Mouse (Mus musculus) lung, postnatal 0 days (tissue): ENCODE data around the gene Dus1l. TPM values are rescaled to one million over a fixed set of nuclear protein-coding genes. Genes with fewer than 3 reads are reported as not detected.

Experiments used
- ATAC-seq: fragments of 200-750 bp; cut with Nextera tagmentation; 2 replicates; pipeline ENCODE4 v1.8.0; 2017; ENCODE audit warnings: moderate library complexity
- DNase-seq: peaks from one replicate; pipeline ENCODE4 v3.0.0-alpha.2; 2016; ENCODE audit warnings: low spot score
- H3K27ac ChIP-seq: fragments of 300-500 bp; sonication (generic); 2 replicates; pipeline ENCODE4 v1.5.1; 2014; ENCODE audit warnings: antibody characterized with exemption, mild to moderate bottlenecking, low read length, mixed read lengths
- H3K27me3 ChIP-seq: fragments of 300-500 bp; sonication (generic); replicated peaks from 2 replicates; pipeline ENCODE4 v1.6.1; 2014; ENCODE audit warnings: low read length, mixed read lengths; ENCODE audit not compliant: insufficient read depth
- H3K36me3 ChIP-seq: fragments of 300-500 bp; sonication (generic); 2 replicates; pipeline ENCODE4 v1.6.1; 2014; ENCODE audit warnings: low read length, mixed read lengths; ENCODE audit not compliant: insufficient read depth
- H3K4me1 ChIP-seq: fragments of 300-500 bp; sonication (generic); 2 replicates; pipeline ENCODE4 v1.6.1; 2014; ENCODE audit warnings: antibody characterized with exemption, low read depth, low read length, mixed read lengths; ENCODE audit not compliant: insufficient read depth
- H3K4me2 ChIP-seq: fragments of 300-500 bp; sonication (generic); replicated peaks from 2 replicates; pipeline ENCODE4 v1.6.1; 2014; ENCODE audit warnings: low read depth, mild to moderate bottlenecking, low read length, moderate library complexity, mixed read lengths
- H3K4me3 ChIP-seq: fragments of 300-500 bp; sonication (generic); 2 replicates; pipeline ENCODE4 v1.5.1; 2014; ENCODE audit warnings: low read depth, low read length
- H3K9ac ChIP-seq: fragments of 300-500 bp; sonication (generic); replicated peaks from 2 replicates; pipeline ENCODE4 v1.6.1; 2014; ENCODE audit warnings: low read depth, mild to moderate bottlenecking
- H3K9me3 ChIP-seq: fragments of 300-500 bp; sonication (generic); 2 replicates; pipeline ENCODE4 v1.6.1; 2016; ENCODE audit warnings: low read length, mixed read lengths
- CTCF ChIP-seq: IDR thresholded peaks from 2 replicates; pipeline ENCODE4 v1.5.1; 2016; ENCODE audit warnings: antibody characterized with exemption, mild to moderate bottlenecking
- EP300 ChIP-seq: IDR thresholded peaks from 2 replicates; pipeline ENCODE4 v1.6.1; 2016; ENCODE audit warnings: antibody characterized with exemption, mild to moderate bottlenecking, control low read depth
- WGBS: fragments of 180-500 bp; shearing (Covaris S2); extraction: QIAGEN DNeasy Blood & Tissue Kit; methylation state at CpG from one replicate; pipeline ENCODE4 v1.1.7; 2014; 5-methylcytosine and 5-hydroxymethylcytosine counted together
- polyA plus RNA-seq: library from polyadenylated mRNA; unstranded; fragments of >200 nt; fragmentation: Nextera tagmentation; extraction: Ambion mirVana; gene quantifications from 2 replicates; pipeline ENCODE4 v1.2.1, GENCODE M21; 2015

The Dus1l gene
- polyA plus RNA-seq, 1 experiment from 2014 or later: 43.1 TPM

GRCm38 (mm10) chr11:120824787-120825288 is 28.6 kb upstream of the Dus1l start:
- Histone ChIP-seq H3K9me3 (no peaks in the 10 kb centered on the region), H3K4me1 (peaks cover 17% of the 10 kb centered on the region), H3K9ac (no peak overlapping the region; the same call in 1 of the 2 replicates), H3K4me3 (peak overlapping the region; percentile 74), H3K27ac (peak overlapping the region; percentile 87), H3K4me2 (peak overlapping the region; percentile 89), H3K36me3 (peaks cover 6% of the 10 kb centered on the region; the same call in 1 of the 2 replicates), H3K27me3 (no peaks in the 10 kb centered on the region)
- under 1% methylated on average over 17 of the region's 21 CpGs for WGBS
- DNase-seq (no peak), ATAC-seq (no peak)
- TF ChIP-seq CTCF (no peak), EP300 (no peak)

GRCm38 (mm10) chr11:120823956-120824786 is 28.0 kb upstream of the Dus1l start, which contains the start of gene Fasn:
Fasn (minus strand) TSS chr11:120824547.
- Histone ChIP-seq H3K27me3 (no peaks in the 10 kb centered on the region), H3K4me2 (peak within 1 kb of the TSS; percentile 89), H3K4me3 (peak within 1 kb of the TSS; percentile 74), H3K4me1 (peaks cover 17% of the 10 kb centered on the region), H3K9ac (peak within 1 kb of the TSS; percentile 70), H3K27ac (peak within 1 kb of the TSS; percentile 87), H3K36me3 (peaks cover 13% of the 10 kb centered on the region), H3K9me3 (no peaks in the 10 kb centered on the region)
- no peak for TF ChIP-seq EP300
- peak; percentile 71 for TF ChIP-seq CTCF
- WGBS: 0% methylated on average over 79 of the region's 109 CpGs
- ATAC-seq: peak; percentile 89
- DNase-seq: peak; percentile 97

DNA sequence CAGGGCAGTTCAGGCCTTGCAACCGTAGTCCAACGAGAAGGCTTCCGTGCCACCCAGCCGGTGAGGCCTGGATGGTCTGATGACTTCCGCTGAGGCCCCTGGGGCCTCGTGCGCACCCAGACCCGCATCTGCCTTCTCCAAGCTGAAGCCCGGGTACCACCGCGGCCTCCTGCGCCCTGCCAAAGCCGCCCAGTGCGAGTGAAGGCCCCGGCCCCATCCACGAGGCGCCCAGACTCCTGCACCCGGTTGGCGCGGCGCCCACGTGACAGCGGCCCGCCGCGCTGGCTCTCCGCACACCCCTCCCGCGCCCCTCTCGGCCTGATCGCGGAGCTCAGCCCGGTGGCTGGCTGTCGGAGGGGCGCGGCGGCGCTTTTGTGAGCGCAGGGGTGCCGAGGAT is 27.3 kb upstream of the Dus1l start:
- Histone ChIP-seq H3K4me3 (peak overlapping the region; percentile 74), H3K4me2 (peak overlapping the region; percentile 89), H3K9me3 (no peaks in the 10 kb centered on the region), H3K36me3 (peaks cover 15% of the 10 kb centered on the region), H3K9ac (peak overlapping the region; percentile 70), H3K4me1 (peaks cover 17% of the 10 kb centered on the region), H3K27me3 (no peaks in the 10 kb centered on the region), H3K27ac (peak overlapping the region; percentile 87)
- ATAC-seq: peak; percentile 36
- DNase-seq: peak; percentile 72
- 0% methylated on average over 40 of the region's 40 CpGs for WGBS
- TF ChIP-seq CTCF: no peak
- no peak for TF ChIP-seq EP300

DNA sequence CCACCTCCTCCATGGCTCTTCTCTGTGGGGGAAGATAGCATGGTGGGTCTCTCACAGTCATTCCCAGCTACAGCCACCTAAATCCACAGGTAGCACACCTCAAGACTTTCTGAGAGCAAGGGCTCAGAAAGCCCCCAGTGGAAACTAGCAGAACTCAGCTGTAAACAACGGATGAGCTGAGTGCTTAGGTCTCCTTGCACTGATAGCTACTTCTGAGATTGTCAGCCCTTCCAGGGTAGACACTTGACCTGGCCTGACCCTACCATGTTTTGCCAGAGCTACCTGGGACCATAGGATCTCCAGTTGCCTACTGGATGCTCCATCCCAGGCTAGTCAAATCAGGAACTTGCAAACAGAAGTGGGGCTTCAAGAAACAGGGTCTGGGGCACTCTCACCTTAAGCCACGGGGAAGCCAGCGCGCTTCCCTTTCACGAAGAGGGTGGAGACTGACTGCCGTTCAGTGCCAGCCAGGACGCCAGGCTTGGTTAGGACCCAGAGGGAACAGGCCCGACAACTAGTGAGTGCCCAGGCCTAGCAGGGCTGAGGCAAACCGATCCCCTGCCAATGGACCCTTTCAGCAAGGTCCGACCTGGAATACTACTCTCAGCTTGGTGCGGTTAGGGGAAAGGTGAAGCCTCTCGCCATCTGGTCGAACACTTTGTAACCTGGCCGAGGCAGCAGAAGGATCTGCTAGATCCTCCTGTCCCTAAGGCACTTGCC is 26.8 kb upstream of the Dus1l start:
- H3K36me3 ChIP-seq: peaks cover 21% of the 10 kb centered on the region
- ATAC-seq: no peak
- H3K4me2 ChIP-seq: peak overlapping the region; percentile 89
- peaks cover 17% of the 10 kb centered on the region for H3K4me1 ChIP-seq
- H3K27me3 ChIP-seq: no peaks in the 10 kb centered on the region
- peak overlapping the region; percentile 70 for H3K9ac ChIP-seq
- peak overlapping the region; percentile 87 for H3K27ac ChIP-seq
- H3K4me3 ChIP-seq: peak overlapping the region; percentile 74
- TF ChIP-seq CTCF (0 out of 2 replicates have a peak, but pooled peaks have one; percentile 0), EP300 (no peak)
- peak; percentile 29 for DNase-seq
- 3% methylated on average over 14 of the region's 14 CpGs for WGBS
- no peaks in the 10 kb centered on the region for H3K9me3 ChIP-seq

GRCm38 (mm10) chr11:120822321-120822720 is 26.1 kb upstream of the Dus1l start:
- DNase-seq (no peak), ATAC-seq (no peak)
- 38% methylated on average over 4 of the region's 4 CpGs for WGBS
- Histone ChIP-seq H3K4me2 (peak overlapping the region; percentile 89), H3K9ac (no peak overlapping the region; the same call in 1 of the 2 replicates), H3K9me3 (no peaks in the 10 kb centered on the region), H3K27ac (no peak overlapping the region), H3K4me3 (peak overlapping the region; percentile 74), H3K4me1 (peaks cover 16% of the 10 kb centered on the region), H3K27me3 (no peaks in the 10 kb centered on the region), H3K36me3 (peaks cover 27% of the 10 kb centered on the region)
- no peak for TF ChIP-seq EP300
- no peak for TF ChIP-seq CTCF
